Mouse (Mus musculus) intestine, postnatal 0 days (tissue): ENCODE results near the gene Mapre3. TPM values are rescaled to one million over a fixed set of nuclear protein-coding genes. Genes with fewer than 3 reads are reported as not detected.

Experiments
- ATAC-seq: fragments of 200-750 bp; cut with Nextera tagmentation; 2 replicates; pipeline ENCODE4 v1.8.0; 2017; ENCODE audit warnings: mild to moderate bottlenecking, moderate TSS enrichment, moderate library complexity
- H3K27ac ChIP-seq: fragments of 300-500 bp; sonication (generic); 2 replicates; pipeline ENCODE4 v1.5.1; 2014; ENCODE audit warnings: mild to moderate bottlenecking, low read depth, low read length, moderate library complexity
- H3K27me3 ChIP-seq: fragments of 300-500 bp; sonication (generic); replicated peaks from 2 replicates; pipeline ENCODE4 v1.6.1; 2014; ENCODE audit warnings: low read length, mixed read lengths; ENCODE audit not compliant: control insufficient read depth, insufficient read depth
- H3K36me3 ChIP-seq: fragments of 300-500 bp; sonication (generic); 2 replicates; pipeline ENCODE4 v1.6.1; 2014; ENCODE audit warnings: mild to moderate bottlenecking, moderate library complexity; ENCODE audit not compliant: control insufficient read depth, insufficient read depth
- H3K4me1 ChIP-seq: fragments of 300-500 bp; sonication (generic); replicated peaks from 2 replicates; pipeline ENCODE4 v1.6.1; 2014; ENCODE audit warnings: antibody characterized with exemption, low read length, mixed read lengths; ENCODE audit not compliant: control insufficient read depth, insufficient read depth
- H3K4me2 ChIP-seq: fragments of 300-500 bp; sonication (generic); replicated peaks from 2 replicates; pipeline ENCODE4 v1.6.1; 2014; ENCODE audit warnings: low read depth, mild to moderate bottlenecking, moderate library complexity
- H3K4me3 ChIP-seq: fragments of 300-500 bp; sonication (generic); 2 replicates; pipeline ENCODE4 v1.5.1; 2014; ENCODE audit warnings: low read depth, low read length
- H3K9ac ChIP-seq: fragments of 300-500 bp; sonication (generic); 2 replicates; pipeline ENCODE4 v1.6.1; 2014; ENCODE audit warnings: mild to moderate bottlenecking, low read depth, low read length
- H3K9me3 ChIP-seq: fragments of 300-500 bp; sonication (generic); 2 replicates; pipeline ENCODE4 v1.6.1; 2016; ENCODE audit warnings: mixed run types; ENCODE audit not compliant: control insufficient read depth
- CTCF ChIP-seq: sonication (generic); IDR thresholded peaks from 2 replicates; pipeline ENCODE4 v1.5.1; 2016; ENCODE audit warnings: low read depth, mild to moderate bottlenecking, control low read depth, antibody characterized with exemption, moderate library complexity
- WGBS: fragments of 180-500 bp; shearing (Covaris S2); extraction: QIAGEN DNeasy Blood & Tissue Kit; methylation state at CpG from one replicate; pipeline ENCODE4 v1.1.7; 2014; 5-methylcytosine and 5-hydroxymethylcytosine counted together
- polyA plus RNA-seq: library from polyadenylated mRNA; unstranded; fragments of >200 nt; fragmentation: Nextera tagmentation; extraction: Ambion mirVana; gene quantifications from 2 replicates; pipeline ENCODE4 v1.2.1, GENCODE M21; 2015

Gene Mapre3
- polyA plus RNA-seq, 1 experiment from 2014 or later, result 25.5 TPM

GRCm38 (mm10) chr5:30825821-30826220 lies 11.4 kb downstream of the Mapre3 start:
- H3K36me3 ChIP-seq, result no peaks in the 10 kb centered on the region
- H3K4me1 ChIP-seq, result no peaks in the 10 kb centered on the region
- H3K9me3 ChIP-seq, result no peaks in the 10 kb centered on the region
- no peak for ATAC-seq
- WGBS, result 77% methylated on average over 6 of the region's 6 CpGs
- no peaks in the 10 kb centered on the region for H3K27me3 ChIP-seq
- no peak for TF ChIP-seq CTCF
- H3K27ac ChIP-seq, result no peak overlapping the region
- no peak overlapping the region for H3K9ac ChIP-seq
- H3K4me2 ChIP-seq, result no peak overlapping the region
- H3K4me3 ChIP-seq, result no peak overlapping the region

DNA sequence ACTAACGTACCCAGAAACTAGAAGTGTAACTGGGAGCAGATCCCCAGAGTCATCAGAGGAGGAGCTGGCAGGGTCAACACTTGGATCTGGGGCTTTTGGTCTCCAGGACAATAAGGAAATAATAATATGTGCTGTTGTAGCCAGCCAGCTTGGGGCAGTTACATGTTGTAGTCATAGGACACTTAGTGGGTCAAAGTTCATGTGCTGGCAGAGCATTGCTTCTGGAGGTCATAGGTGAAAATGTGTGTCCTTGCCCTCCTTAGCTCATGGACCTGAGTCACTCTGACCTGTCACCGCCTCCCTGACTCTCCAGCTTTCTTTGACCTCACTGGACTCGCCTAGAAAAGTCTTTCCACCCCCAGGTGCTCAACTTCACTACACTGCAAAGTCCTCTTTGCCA lies 19.0 kb downstream of the Mapre3 start:
- Histone ChIP-seq H3K4me3 (no peak overlapping the region), H3K27ac (peak overlapping the region; percentile 74), H3K4me2 (no peak overlapping the region), H3K4me1 (no peaks in the 10 kb centered on the region), H3K27me3 (no peaks in the 10 kb centered on the region), H3K36me3 (no peaks in the 10 kb centered on the region), H3K9ac (no peak overlapping the region), H3K9me3 (no peaks in the 10 kb centered on the region)
- TF ChIP-seq CTCF, result no peak
- 57% methylated on average over 3 of the region's 3 CpGs for WGBS
- peak; percentile 93 for ATAC-seq

DNA sequence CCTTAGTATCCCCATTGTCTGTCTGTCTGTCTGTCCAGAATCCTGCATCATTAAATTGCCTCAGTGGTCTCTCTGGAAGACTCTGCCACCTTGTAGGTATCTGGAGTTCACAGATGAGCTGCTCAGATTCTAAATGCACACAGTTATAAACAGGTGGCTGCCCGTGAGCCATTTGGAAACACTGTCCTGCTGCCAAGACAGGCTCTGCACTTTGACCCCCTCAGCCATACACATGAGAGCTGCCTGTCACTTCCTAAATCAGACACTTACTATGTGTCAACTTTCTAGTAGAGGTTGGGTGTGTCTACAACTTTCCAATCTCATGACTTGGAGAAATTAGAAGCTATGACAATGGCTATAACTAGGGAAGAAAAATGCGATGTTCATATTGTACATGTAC lies 25.3 kb downstream of the Mapre3 start:
- no peaks in the 10 kb centered on the region for H3K27me3 ChIP-seq
- 66% methylated on average over 2 of the region's 2 CpGs for WGBS

GRCm38 (mm10) chr5:30841896-30842295 lies 27.5 kb downstream of the Mapre3 start:
- Histone ChIP-seq H3K27ac (no peak overlapping the region), H3K4me2 (no peak overlapping the region), H3K9ac (no peak overlapping the region), H3K9me3 (no peaks in the 10 kb centered on the region), H3K4me3 (no peak overlapping the region), H3K4me1 (no peaks in the 10 kb centered on the region), H3K36me3 (no peaks in the 10 kb centered on the region), H3K27me3 (no peaks in the 10 kb centered on the region)
- no peak for TF ChIP-seq CTCF
- 50% methylated on average over 3 of the region's 3 CpGs for WGBS
- no peak for ATAC-seq

More for the DNA sequence above, 25.3 kb downstream of the Mapre3 start:
- no peak for ATAC-seq
- no peaks in the 10 kb centered on the region for H3K36me3 ChIP-seq
- no peak overlapping the region for H3K9ac ChIP-seq
- H3K27ac ChIP-seq, result no peak overlapping the region
- H3K4me2 ChIP-seq, result no peak overlapping the region
- no peak for TF ChIP-seq CTCF
- no peak overlapping the region for H3K4me3 ChIP-seq
- no peaks in the 10 kb centered on the region for H3K9me3 ChIP-seq
- no peaks in the 10 kb centered on the region for H3K4me1 ChIP-seq

- no peaks in the 10 kb centered on the region for H3K9me3 ChIP-seq
- no peak overlapping the region for H3K4me3 ChIP-seq
- H3K27me3 ChIP-seq, result no peaks in the 10 kb centered on the region
- H3K4me1 ChIP-seq, result peaks cover 8% of the 10 kb centered on the region; the same call in 1 of the 2 replicates
- no peaks in the 10 kb centered on the region for H3K36me3 ChIP-seq
- TF ChIP-seq CTCF, result no peak
- H3K9ac ChIP-seq, result 0 out of 2 replicates have a peak overlapping the region, but pooled peaks have one; percentile 22
- WGBS, result 30% methylated on average over 6 of the region's 6 CpGs
- no peak overlapping the region for H3K4me2 ChIP-seq
- H3K27ac ChIP-seq, result peak overlapping the region; percentile 36
- peak; percentile 94 for ATAC-seq
Measured at GRCm38 (mm10) chr5:30849891-30850555, 35.6 kb downstream of the Mapre3 start.

GRCm38 (mm10) chr5:30850556-30850925 lies 36.1 kb downstream of the Mapre3 start:
- H3K9me3 ChIP-seq, result no peaks in the 10 kb centered on the region
- no peak overlapping the region for H3K4me3 ChIP-seq
- H3K36me3 ChIP-seq, result no peaks in the 10 kb centered on the region
- no peak for TF ChIP-seq CTCF
- peaks cover 8% of the 10 kb centered on the region; the same call in 1 of the 2 replicates for H3K4me1 ChIP-seq
- H3K9ac ChIP-seq, result peak overlapping the region; percentile 22; the same call in 1 of the 2 replicates
- WGBS, result 51% methylated on average over 2 of the region's 2 CpGs
- H3K27me3 ChIP-seq, result no peaks in the 10 kb centered on the region
- H3K4me2 ChIP-seq, result no peak overlapping the region
- peak overlapping the region; percentile 36 for H3K27ac ChIP-seq
- ATAC-seq, result no peak
